In the genomic region with DNA sequence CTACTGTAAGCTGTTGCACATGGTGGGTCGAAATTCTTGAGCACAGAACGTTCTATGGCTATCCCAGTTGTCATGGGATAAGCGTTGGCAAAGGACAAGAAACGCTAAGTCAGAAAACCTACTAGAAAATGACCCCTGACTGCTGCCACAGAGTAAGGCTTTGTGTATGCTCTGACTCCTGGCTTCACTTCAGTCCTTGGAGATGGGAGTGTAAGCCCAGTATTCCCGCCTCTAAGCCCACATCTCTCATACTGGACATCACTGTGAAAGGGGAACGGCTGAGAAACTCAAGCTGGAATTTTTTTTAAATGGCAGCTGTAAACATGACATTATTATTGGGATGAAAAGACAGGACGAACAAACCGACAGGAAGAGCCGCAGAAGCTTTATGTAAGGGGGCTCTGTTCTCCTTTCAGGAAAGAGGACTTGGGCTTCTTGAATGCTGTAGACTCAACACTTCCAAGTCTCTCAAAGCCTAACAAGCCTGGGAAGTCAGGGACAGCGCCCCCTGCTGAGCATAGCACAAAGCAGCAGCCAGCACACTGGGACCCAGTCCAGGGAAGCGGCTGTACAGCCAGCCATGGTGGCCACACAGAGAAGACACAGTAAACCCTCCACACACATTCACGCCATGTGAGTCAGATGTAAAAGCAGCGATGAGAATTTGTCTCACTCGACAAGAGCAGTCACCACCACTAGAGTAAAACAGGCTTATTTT, we compare ENCODE assay signal across 10 mouse cellular contexts.
DNase-seq lines count a peak whose midpoint lies in the region; ATAC-seq and TF ChIP-seq lines count a peak whose summit lies in the region.
"Had no signal": no experiment of that assay in that cellular context is flagged by ENCODE, and none has a peak within 500 bp of the region (broad histone marks: within the 10 kb centered on the region; RNA-seq: fewer than 3 reads in every experiment).

No protein-coding gene starts in this region.

- H3K36me3 ChIP-seq in thymus, adult 2 months (ENCODE audit: control insufficient read depth, insufficient read depth, low read length), result no peaks in the 10 kb centered on the region
- H3K36me3 ChIP-seq in midbrain, postnatal 0 days (ENCODE audit: insufficient read depth, low read length), result peaks cover 26% of the 10 kb centered on the region
- H3K36me3 ChIP-seq: lung, embryonic 15.5 days had no signal

- no peak overlapping the region for H3K4me3 ChIP-seq in thymus, adult 2 months (ENCODE audit: control insufficient read depth, insufficient read depth, low read length)
- no peak overlapping the region for H3K4me3 ChIP-seq in midbrain, postnatal 0 days (ENCODE audit: low read depth, low read length)
- H3K4me3 ChIP-seq: embryonic facial prominence, embryonic 13.5 days; lung, embryonic 15.5 days had no signal

- no peak overlapping the region for H3K4me2 ChIP-seq in midbrain, postnatal 0 days (ENCODE audit: low read depth, low read length, poor library complexity, severe bottlenecking)
- H3K4me2 ChIP-seq: embryonic facial prominence, embryonic 13.5 days; lung, embryonic 15.5 days had no signal

- peak; percentile 77 for ATAC-seq in midbrain, postnatal 0 days (ENCODE audit: low FRiP score)

- no peak for TF ChIP-seq POLR2A in thymus, adult 2 months (IDR thresholded peaks at IDR 0.05; ENCODE audit: control insufficient read depth, extremely low read depth, insufficient read depth, low read length, poor library complexity)

- 91% methylated on average over 14 of the region's 14 CpGs for WGBS in thymus, adult 2 months
- 65% methylated on average over 14 of the region's 14 CpGs for WGBS in midbrain, postnatal 0 days

- H3K27ac ChIP-seq in thymus, adult 2 months (ENCODE audit: control insufficient read depth, insufficient read depth, low read length), result no peak overlapping the region
- no peak overlapping the region; the same call in 1 of the 2 replicates for H3K27ac ChIP-seq in midbrain, postnatal 0 days (ENCODE audit: low read depth, low read length)
- H3K27ac ChIP-seq: embryonic facial prominence, embryonic 13.5 days had no signal

- H3K27me3 ChIP-seq in thymus, adult 2 months (ENCODE audit: control insufficient read depth, insufficient read depth, low read length), result no peaks in the 10 kb centered on the region
- H3K27me3 ChIP-seq in midbrain, postnatal 0 days (ENCODE audit: insufficient read depth, low read length), result no peaks in the 10 kb centered on the region
- H3K27me3 ChIP-seq: embryonic facial prominence, embryonic 13.5 days; lung, embryonic 15.5 days had no signal

- intact Hi-C loops in gastrocnemius, postnatal 14 days (cut with DNase I; ENCODE audit: low total_unique reads), result no loop called here

- DNase-seq in gastrocnemius, postnatal 14 days, result peak; percentile 26
- DNase-seq in gastrocnemius, adult 18-20 months (ENCODE audit: low spot score), result no peak
- DNase-seq in thymus, adult 2 months, result peak; percentile 29
- no peak for DNase-seq in thymus, adult 18-20 months
- peak; percentile 78 to 79 for DNase-seq in cerebellum, postnatal 36 days
- peak; percentile 87 to 90 for DNase-seq in layer of hippocampus, postnatal 10 days (ENCODE audit: low spot score in 2 of 2)
- DNase-seq in midbrain, postnatal 0 days (ENCODE audit: low spot score), result peak; percentile 87
- DNase-seq in urinary bladder, postnatal 4 days (ENCODE audit: low spot score in 2 of 2), result no peak

- no peaks in the 10 kb centered on the region for H3K9me3 ChIP-seq in midbrain, postnatal 0 days (ENCODE audit: low read length)
- H3K9me3 ChIP-seq: embryonic facial prominence, embryonic 13.5 days; lung, embryonic 15.5 days had no signal

- peak; percentile 60; the same call in 1 of the 2 replicates for TF ChIP-seq CTCF in thymus, adult 2 months (IDR thresholded peaks at IDR 0.05; ENCODE audit: borderline replicate concordance, control insufficient read depth, extremely low read depth, insufficient read depth, low read length, poor library complexity)
- TF ChIP-seq CTCF in midbrain, postnatal 0 days (IDR thresholded peaks at IDR 0.05), result peak; percentile 71

- no peaks in the 10 kb centered on the region for H3K4me1 ChIP-seq in thymus, adult 2 months (replicated peaks; ENCODE audit: control insufficient read depth, insufficient read depth, low read length)
- H3K4me1 ChIP-seq in midbrain, postnatal 0 days (ENCODE audit: insufficient read depth, low read length), result no peaks in the 10 kb centered on the region
- H3K4me1 ChIP-seq: lung, embryonic 15.5 days had no signal

- H3K9ac ChIP-seq in midbrain, postnatal 0 days (replicated peaks; ENCODE audit: low read length, poor library complexity, severe bottlenecking), result no peak overlapping the region
- H3K9ac ChIP-seq: embryonic facial prominence, embryonic 13.5 days; lung, embryonic 15.5 days had no signal

Comparison
In these comparisons a context has a peak if more than half of its experiments do, and no peak if none do; other contexts are left out.
1. DNase-seq: peak in gastrocnemius, postnatal 14 days (single experiment), thymus, adult 2 months (single experiment), cerebellum, postnatal 36 days (2 of 2), layer of hippocampus, postnatal 10 days (2 of 2) and midbrain, postnatal 0 days (single experiment); none in gastrocnemius, adult 18-20 months (single experiment), thymus, adult 18-20 months (0 of 2) and urinary bladder, postnatal 4 days (0 of 2).